Mouse (Mus musculus) urinary bladder, adult 2 months (tissue): Measurements from ENCODE around the gene Smdt1. TPM values are rescaled to one million over a fixed set of nuclear protein-coding genes. Genes with fewer than 3 reads are reported as not detected.

Source experiments
- DNase-seq: peaks from one replicate; pipeline ENCODE4 v3.0.0; 2022; ENCODE audit warnings: low spot score
- polyA plus RNA-seq: library from polyadenylated mRNA; depleted of rRNA; stranded (reverse); fragments of >200 nt; gene quantifications from 2 replicates; pipeline ENCODE4 v1.2.3, GENCODE M21; 2012; rRNA removed

The Smdt1 gene
- polyA plus RNA-seq: 180 and 204 TPM in 2 replicates

DNA sequence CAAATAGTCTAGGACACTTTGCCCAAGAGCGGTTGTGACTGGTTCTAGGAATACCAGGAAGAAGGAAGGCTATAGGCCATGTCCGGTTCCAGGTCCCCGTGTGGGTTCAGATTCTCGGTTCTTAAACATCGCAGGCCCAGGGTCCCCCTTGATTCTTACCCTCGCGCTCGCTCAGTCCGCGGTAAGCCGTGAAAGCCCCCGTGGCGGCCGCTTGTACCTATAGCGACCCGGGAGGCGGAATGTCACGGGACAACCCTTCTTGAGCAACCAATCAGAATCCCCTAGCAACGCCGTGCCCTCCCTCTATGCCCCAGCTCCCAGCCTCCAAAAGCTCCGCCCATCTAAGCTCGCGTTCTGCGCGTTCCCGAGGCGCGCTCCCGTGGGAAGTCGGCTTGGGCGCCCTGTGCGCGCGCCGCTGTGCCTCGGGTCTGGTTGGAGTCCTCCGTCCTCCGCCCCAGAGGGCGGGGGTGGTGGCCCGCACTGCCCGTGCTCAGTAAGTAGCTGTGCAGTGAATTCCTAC, at the start of gene Smdt1, which contains the start of the genes Naga and Pheta2:
Smdt1 (plus strand) TSS at position 367 of the 520 bp plus-strand sequence.
Naga (minus strand) TSS at position 333 of the 520 bp plus-strand sequence.
Pheta2 (plus strand) TSS at position 350 of the 520 bp plus-strand sequence.
- DNase-seq: peak; percentile 88

DNA sequence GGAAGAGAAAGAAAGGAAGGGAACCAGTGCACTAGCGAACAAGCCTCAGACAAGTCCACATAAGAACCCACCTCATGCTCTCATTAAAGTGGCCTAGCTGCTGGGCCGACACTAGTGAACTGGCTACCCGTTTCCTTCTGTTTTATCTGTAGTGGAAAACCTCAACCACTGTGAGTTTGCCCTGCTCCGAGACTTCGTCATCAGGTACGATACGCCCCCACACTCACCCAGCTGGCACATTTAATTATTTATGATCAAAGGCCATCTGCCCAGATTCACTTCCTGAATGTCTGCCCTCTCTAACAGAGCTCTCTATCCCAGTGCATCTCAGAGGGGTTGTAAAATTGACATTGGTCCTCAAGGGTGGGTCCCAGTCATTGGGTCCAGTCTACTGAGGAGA, 48.5 kb upstream of the Smdt1 start:
- DNase-seq: no peak

DNA sequence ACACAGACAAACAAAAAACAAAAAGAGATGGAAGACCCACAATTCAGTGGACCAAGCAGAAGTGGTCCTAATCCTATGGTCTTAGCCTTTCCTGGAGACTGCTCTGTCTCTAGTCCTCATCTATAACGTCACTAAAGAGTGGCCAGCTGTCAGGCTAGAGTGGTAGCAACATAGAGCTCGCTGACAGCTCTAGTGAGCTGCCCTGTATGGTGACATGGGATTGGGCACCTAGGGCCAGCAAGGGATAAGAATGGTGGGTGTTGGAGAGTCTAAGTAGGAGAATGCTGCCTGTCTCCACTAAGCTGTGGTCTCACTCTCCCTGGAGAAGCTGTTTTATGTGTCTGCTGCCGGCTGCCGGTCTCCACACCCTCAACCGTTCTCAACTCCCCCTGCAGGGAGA, 45.9 kb upstream of the Smdt1 start:
- no peak for DNase-seq

DNA sequence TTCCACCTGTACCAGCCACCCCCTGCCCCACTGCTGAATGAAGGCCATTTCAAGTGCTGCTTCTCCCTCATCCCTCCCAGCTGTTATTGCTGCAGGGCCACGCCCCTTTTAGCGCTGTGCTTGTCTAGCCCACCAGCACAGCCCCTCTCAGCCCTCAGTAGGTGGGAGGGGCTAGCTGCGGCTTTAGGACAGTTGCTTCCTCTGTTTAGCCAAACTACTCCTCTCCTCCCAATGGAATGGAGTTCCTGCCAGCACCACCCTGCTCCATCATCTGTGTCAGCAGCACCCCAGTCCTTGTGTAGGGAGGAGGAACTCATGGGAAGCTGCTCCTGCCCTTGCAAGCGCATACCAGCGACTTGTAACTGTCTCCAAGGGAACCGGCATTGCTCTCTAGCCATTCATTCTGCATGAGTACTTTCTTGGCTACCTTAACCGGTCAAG, 45.5 kb upstream of the Smdt1 start:
- DNase-seq: no peak

DNA sequence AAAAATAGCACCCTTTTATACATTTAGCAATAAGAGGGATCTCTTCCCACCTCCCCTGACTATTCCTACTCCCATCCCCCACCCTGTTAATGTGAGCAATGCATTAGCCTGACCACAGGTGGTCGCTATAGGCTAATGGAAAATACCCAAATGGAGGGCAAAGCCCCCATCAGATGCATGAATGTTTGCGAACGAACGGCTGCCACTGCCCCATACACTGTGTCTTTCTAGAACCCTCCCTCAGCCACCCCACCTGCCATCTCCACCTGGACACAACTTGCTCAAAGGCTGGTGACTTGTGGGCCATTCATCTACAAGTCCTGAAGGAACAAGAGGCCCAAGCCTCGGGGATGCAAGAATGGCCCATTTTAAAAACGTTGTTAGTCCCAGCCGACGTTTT, 44.7 kb upstream of the Smdt1 start:
- no peak for DNase-seq

DNA sequence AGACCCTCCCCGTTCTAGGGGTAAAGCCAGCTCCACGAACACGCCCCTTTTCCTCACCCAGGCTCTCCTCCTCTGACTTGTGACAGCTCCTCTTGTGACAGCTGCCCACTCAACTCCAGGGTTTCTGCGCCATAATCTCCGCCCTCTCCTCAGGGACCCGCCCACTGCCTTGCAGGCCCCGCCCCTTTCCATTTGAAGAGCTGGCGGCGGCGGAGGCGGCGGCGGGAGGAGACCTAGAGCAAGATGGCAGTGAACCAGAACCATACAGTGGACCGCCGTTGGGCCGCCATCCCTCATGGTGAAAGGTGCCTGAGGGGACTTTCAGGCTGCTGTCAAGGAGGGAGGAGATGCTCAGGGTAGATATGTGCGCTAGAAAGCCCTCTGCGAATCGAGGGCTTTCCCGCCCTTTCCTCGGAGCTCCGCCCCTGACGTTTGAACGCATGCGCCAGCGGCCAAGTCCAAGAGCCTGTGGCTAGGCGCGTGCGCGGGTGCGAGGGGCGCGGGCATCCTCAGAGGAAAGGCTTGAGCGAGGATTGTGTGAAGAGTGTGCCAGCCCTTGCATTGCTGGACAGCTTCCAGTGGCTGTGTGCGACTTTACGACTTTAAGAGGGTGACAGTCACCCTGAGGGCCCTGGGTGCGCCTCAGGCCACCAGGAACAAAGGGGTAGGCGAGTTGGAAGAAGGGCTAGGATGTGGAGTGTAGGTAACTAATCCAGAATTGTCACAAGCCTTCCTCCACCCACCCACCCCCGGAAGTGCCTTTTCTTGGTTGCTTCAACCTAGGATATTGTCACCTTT, 39.8 kb upstream of the Smdt1 start, which contains the start of gene Wbp2nl:
Wbp2nl (plus strand) TSS at position 191 of the 798 bp plus-strand sequence.
- DNase-seq: no peak

DNA sequence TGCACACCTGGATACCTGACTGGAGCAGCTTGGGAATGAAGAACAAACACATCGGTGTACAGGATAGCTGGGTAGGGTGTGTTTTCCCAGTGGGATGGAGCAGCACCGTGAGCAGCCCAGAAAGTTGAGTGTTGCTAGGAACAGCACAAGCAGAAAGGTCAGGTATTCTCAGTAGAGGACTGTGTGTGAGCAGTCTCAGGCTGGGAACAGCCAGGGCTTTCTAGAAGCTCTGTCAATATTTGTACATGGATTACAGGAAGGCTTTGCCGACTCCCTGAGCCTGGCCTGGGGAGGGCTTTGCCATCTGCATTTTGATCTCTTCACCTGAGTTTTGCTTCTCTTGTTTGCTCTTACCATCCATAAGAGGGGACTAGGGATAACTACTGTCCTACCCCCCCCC, 31.7 kb upstream of the Smdt1 start:
- no peak for DNase-seq

DNA sequence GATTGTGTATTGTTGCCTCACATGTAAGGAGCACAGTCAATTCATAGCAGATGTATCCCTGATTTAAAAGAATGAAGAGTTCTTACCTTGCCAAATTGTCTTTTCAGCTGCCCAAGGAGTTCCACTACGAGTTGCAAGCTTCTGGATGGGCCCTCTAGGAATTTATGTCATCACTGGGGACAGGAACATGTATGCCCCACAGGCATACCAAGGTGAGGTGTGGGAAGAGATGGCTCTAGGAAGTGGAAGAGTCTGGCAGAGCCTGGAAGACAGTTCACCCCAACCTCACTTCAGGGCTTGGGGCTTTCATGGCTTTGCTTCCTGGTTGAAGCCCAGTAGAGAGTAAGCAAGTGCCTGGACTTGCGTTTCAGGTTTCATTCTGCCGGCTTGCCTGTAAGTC, 30.3 kb upstream of the Smdt1 start:
- DNase-seq: no peak

DNA sequence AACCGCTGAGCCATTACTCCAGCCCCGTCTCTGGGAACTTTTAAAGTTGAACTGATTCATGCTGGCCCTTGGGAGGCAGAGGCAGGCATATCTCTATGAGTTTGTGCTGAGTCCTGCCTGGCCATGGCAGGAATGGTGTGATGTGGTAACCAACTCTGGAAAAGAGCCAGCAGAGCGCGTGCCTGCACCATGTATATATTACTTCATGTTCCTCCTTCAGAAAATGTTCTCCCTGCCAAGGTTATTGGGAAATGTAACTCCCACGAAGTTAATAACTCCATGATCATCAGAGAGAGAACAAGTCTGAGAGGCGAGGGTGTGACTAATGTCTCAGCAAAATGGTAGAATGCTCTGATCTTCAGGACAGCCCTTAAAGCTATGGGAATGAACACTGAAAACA, 20.9 kb upstream of the Smdt1 start:
- no peak for DNase-seq

DNA sequence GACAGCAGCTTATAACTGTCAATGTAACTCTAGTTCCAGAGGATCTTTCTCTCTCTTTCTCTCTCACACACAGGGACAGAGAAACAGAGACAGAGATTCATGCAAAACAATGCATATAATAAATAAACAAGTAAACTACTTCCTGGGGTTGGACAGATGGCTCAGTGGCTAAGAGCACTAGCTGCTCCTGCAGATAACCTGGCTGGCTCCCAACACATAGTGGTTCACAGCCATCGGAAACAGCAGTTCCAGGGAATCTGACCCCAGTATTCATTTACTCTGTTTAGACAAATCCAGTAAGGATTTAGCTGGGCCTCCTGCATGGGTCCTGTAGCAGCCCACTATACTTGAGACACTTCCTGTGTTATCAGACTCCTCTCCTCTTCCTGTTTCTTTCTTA, 19.1 kb upstream of the Smdt1 start:
- no peak for DNase-seq

DNA sequence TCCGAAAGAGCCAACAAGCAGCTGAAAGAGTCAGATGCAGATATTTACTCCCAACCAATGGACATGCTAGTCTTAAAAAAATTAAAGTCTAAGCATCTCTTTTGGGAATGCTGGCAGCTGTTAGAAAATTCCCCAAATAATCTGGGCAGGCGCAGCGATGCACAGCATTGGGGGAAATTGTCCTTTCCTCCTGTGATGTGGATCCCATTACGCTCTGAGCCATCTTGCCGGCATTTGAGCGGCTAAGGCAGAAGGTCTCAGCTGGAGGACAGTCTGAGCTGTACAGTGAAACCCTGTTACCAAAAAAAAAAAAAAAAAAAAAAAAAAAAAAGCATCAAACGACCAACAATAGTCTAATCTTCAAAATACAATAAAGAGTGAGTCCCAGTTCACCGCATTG, 16.6 kb upstream of the Smdt1 start:
- no peak for DNase-seq

DNA sequence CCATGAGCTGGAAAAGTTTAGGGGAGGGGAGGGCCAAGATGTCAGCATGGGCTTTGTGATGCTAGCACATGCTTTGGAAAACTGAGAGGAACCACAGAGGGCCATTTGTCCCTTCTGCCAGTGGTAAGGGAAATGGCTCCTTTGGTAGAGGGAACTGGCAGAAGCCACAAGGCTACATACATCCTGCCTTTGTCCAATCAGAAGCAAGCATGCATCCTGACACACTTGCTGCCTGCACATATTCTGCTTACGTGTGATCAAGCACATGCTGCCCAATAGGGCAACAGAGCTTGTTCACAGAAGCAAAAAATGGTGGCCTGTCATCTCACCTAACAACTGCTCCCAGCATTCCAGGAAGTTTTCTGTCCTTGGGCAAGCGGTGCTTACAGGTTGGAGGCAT, 13.4 kb upstream of the Smdt1 start:
- DNase-seq: no peak

DNA sequence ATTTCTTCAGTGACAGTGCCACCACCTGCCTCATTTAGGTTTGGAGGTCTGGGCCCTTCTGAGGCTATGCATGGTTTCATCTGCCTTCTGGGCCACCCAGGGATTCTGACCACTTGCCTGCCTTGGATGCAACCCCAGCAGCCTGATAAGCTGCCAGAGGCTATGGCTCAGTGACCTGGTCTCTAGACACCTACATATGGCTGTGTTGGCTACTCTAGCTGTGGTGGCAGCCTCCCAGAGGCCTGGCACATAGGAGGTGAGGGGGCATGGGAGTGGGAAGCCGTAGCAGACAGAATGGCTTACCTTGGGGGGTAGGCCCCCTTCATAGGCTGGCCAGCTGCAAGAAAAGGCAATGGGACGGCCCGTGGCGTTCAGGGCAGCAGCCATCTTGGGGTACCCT, 3.6 kb upstream of the Smdt1 start:
- DNase-seq: no peak

DNA sequence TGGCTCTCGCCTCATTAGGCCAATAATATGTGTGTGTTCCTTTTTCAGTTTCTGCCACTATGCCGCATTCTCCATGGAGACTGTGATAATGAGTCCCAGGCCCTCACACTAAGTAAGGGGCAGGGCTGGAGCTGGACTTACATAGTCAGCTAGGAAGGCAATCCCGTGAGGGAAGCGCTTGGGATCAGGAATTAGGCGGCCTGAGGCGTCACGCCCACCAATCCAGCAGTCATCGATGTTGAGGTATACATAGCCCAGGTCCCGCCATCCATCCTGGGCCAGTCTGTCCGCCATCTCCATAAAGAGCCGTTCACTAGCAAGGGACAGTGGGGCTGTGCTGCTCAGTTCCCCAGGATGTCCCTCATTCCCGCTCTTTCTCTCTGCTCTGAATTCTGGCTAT, 2.1 kb upstream of the Smdt1 start:
- DNase-seq: no peak

DNA sequence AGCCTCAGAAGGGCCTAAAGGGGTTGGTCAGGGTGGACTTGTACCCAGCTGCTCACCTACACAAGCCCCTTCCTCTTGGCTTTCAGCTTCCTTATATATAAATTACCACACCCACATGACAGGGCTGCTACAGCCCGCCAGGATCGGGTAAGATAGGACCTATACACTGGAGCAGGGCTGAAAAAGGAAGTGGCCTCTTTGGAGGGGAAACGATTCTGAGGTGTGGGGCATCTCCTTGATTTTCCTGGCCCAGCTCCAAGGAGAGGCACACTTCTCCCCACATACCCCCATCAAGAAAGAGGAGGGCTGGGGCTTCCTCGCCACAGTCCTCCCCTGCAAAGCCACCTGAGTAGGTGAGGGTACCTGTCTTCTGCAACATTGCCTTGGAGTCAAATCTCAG, 884 bp upstream of the Smdt1 start:
- no peak for DNase-seq

DNA sequence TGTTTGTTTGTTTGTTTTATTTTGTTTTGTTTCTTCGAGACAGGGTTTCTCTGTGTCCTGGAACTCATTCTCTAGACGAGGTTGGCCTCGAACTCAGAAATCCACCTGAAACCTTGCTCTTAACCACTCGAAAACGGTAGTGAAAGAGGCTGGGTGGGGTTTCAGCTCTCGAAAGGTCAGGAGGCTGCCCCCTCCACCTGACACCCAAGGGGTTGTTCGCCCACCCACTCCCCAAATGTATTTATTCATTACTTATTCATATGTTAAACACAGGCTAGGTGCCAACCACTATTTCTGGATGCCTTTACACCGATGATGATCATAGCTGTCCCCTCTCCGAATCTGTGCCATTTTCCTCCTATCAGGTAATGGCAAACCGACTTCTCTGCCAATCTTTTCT, 391 bp downstream of the Smdt1 start:
- no peak for DNase-seq

DNA sequence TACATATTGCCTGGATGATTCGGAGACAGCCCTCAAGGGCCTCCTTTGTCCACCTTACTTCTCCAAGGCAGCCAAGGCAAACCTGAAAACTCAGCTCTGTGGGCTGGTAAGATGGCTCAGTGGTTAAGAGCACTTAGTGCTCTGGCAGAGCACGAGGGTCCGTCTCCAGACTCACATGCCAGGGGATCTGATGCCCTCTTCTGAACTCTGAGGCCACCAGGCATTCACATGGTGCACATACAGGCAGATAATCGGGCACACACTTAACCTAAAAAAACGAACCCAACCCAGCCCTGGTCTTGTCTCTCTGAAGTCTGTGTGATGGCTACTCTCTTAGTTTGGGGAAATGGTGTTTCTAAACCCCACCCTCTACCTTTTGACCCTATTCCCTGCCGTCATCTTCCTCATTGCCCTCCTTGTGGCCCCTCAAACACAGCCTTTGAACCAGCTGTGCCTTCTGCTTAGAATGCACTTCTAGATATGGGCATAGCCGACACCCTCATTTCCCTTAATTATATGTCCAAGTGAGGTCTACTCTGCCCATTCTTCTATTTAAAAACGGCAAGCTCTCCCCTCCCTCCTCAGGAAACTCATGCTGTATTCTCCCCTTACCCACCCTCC, 985 bp downstream of the Smdt1 start:
- DNase-seq: no peak

DNA sequence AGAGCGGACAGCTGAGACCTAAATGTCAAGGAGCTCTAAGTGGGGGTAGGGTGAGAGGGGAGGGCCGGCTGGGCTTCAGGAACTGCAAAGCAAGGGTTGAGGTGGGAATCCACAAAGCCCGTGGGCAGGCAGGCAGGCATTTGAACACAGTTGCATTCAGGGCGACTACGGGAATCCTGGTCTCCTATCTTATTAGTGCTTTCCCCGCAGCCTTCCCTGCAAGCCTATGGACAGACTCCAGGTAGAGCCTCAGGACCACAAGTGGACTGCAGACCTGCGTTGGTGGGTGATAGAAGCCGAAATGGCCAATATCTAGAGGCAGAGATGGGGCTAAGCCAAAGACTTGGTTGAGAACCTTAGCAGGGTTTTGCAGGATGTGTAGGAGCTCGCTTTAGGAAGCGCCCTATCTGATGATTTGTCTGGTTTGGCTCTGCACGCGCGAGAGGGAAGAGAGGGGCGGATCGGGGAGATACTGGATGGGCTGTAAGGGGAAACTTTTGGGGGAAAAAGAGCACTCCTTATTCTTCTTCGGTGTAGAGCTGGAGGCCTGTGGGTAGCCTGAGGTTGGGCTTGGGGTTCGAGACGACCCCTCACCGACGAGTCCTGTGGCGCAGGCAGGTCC, 1.8 kb downstream of the Smdt1 start:
- no peak for DNase-seq

DNA sequence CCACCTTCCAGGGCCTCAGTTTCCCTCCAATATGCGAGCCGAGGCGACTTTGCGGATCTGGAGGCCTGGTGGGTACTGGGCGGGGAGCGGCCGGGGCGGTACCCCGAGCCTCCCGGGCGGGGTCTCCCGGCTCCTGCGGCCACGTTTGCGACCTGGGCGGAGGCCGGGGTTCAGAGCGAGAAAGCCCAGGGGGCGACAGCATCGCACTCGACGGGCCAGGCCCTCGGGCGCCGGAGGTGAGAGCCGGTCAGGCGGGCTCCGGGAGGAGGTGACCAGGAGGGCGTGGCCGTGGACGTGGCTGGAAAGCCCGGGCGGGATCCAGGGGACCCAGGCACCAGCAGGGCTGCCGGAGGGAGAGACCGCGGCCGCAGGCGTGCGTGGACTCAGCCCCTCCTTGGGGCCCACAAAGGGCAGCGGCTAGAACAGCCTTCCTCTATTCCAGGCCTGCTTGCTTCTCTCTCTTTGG, 2.3 kb downstream of the Smdt1 start:
- peak; percentile 61 for DNase-seq

DNA sequence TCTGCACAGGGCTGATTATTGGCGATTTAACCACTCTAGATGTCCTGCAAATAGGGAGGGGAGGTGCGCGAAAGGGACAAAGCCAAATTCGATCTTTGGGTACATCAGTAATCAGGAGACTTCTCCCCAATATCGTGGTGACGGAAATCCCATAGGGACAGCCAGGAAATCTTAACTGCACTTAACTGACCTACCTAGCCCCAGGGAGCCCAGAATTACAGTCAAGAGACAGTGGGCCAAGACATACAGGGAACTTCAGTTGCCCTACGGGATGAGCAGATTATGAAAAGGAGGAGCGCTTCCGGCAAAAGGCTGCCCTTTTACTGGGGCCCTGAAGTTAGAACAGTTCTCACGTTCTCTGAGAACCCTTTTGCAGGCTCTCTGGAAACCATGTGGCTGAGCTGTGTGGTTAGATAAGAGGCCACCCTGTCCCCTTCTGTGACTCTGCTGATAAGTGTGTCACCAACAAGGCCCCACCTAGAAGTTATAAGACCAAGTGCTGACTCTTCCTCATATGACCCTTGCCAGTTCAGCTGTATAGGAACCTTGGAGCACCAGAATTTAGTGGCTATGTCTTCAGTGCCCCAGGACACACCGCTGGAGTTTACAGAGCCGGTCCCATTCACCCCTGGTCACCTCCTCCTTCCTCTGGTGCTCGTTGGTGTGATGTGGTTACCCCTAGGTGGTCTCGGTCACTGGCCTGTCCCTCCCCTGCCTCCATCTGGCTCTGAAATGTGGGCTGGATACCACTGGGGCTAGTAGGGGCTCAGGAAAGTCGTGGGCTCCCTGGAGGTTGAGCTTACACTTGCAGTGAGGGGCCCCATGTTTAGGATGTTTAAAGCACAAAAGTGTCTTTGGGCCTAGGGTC, 3.1 kb downstream of the Smdt1 start:
- no peak for DNase-seq

DNA sequence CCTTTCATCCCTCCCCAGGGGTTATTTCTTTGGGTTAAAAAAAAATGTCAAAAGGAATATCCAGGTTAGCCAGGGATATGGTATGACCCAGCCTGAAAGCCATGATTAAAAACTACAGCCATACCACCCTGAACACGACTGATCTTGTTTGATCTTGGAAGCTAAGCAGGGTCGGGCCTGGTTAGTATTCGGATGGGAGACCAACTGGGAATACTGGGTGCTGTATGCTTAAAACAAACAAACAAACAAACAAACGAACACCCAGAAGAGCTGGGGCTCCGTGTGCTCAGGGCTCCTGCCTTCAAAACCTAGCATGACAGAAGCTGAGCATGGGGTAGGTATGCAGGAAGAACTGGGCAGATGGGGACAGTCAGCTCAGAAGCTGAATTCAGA, 3.8 kb downstream of the Smdt1 start:
- no peak for DNase-seq
